Mouse (Mus musculus) inflammation-experienced regulatory T-cells, adult 6 months (primary cell): ENCODE measurements around the gene Idua. TPM values are rescaled to one million over a fixed set of nuclear protein-coding genes. Genes with fewer than 3 reads are reported as not detected.

Experiments used
- ATAC-seq: one replicate; pipeline ENCODE4 v1.8.0; 2017
- polyA plus RNA-seq, 3 experiments: library from polyadenylated mRNA; unstranded; fragments of 100-300 nt; shearing (Covaris generic); gene quantifications; one replicate each; pipeline ENCODE4 v1.2.1; 2017

Gene Idua
- polyA plus RNA-seq, 3 experiments from 2014 or later, result 13.1 to 17.8 (median 13.5) TPM

GRCm38 (mm10) chr5:108689091-108689490 lies 29.0 kb downstream of the Idua start:
- no peak for ATAC-seq

GRCm38 (mm10) chr5:108691152-108691551 lies 31.0 kb downstream of the Idua start:
- ATAC-seq, result no peak

DNA sequence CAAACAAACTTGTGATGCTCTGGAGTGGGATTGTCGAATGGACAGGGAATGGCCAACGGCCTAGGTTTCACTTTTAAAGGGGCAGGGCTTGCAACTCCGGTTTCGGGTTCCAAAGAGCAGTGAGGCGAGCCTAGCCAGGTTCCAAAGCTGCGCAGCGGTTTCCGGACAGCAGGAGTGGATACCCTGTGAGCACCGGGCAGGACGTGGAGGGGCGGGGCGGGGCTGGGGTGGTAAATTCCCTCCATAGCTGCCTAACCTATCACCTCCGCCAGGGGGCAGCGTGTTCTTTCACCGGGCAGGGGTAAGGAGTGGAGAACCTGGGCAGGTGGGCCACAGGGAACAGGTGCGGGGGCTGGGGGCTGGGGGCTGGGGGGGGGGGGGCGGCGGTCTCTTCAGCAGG lies 32.1 kb downstream of the Idua start, which contains the start of gene Fgfrl1:
Gene Fgfrl1, plus strand, starts transcription at position 112 of the 400 bp plus-strand sequence.
- peak; percentile 52 for ATAC-seq

DNA sequence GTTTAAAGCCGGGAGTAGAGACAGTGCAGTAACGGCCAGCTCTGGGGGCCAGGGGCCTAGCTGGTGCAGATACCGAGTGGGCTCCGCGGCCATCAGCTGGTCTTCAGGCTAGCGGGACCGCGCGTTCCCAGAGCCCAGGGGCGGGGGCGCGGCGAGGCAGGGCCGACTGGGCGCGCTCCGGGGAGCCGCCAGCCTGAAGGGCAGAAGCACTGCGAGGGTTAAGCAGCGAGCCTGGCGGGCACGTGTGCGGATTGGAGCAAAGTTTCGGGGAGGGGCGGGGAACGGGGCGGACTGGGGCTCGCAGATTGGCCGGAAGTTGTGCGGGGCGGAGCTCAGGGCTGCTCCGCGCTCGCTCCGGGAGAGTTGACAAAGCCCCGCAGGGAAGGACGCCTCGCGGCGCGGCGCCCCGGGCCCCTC lies 33.7 kb downstream of the Idua start:
- ATAC-seq, result peak; percentile 89

DNA sequence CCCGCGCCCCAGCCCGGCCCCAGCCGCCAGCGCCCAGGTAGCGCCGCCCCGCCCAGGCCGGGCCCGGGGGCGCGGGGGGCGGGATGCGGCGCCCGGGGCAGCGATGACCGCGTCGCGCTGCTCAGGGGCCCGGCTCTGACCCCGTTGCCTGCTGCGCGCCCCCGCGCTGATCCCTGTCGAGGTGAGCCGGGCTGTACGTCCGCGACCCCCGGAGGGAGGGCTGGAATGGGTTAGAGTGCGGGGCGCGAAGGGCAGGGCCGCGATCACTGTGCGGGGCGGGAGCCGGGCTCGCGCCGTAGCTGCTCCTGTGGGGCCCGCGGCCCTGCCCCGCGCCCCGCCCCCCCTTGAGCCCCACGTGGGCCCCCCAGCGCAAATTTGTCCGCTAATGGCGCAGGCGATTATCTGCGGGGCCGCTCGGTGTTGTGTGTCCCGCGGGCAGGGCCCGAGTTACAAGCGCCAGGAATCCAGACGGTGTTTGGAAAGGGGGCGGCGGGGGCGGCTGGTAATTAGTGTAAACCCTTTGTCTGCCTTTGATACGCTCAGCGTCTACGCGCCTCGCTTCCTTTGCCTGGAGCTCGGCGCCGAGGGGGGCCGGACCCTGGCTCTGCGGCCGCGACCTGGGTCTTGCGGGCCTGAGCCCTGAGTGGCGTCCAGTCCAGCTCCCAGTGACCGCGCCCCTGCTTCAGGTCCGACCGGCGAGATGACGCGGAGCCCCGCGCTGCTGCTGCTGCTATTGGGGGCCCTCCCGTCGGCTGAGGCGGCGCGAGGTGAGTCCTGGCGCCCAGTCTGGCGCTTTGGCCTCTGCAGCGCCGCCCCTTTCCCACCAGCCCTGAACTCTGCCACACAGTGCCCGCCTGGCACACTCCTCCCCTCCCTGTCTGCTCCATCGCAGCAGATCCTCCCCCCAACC lies 34.5 kb downstream of the Idua start:
- ATAC-seq, result no peak

- no peak for ATAC-seq
These were observed 35.7 kb downstream of the Idua start for GRCm38 (mm10) chr5:108695861-108696260.

GRCm38 (mm10) chr5:108696542-108696941 lies 36.4 kb downstream of the Idua start:
- no peak for ATAC-seq

DNA sequence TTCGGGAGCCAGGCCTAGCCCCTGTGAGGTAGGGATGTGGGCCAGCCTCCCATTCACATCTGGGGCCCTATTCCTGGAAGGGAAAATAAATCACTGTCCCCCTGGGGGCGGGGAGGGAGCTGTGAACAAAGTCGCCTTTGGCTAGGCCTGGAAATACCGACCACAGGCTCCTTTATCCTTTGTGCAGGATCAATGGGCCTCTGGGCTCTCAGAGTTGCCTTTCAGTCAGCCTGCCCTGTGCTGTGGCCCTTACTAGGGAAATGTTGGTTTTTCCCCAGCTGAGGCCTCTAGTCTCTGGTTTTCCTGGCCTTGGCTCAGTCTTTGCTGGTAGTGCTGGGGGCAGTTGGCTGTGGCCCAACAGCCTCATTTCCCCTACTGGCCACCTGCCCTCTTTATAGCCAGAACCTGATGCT lies 37.2 kb downstream of the Idua start:
- ATAC-seq, result no peak

- ATAC-seq, result no peak
These were observed 40.2 kb downstream of the Idua start for GRCm38 (mm10) chr5:108700346-108700745.

DNA sequence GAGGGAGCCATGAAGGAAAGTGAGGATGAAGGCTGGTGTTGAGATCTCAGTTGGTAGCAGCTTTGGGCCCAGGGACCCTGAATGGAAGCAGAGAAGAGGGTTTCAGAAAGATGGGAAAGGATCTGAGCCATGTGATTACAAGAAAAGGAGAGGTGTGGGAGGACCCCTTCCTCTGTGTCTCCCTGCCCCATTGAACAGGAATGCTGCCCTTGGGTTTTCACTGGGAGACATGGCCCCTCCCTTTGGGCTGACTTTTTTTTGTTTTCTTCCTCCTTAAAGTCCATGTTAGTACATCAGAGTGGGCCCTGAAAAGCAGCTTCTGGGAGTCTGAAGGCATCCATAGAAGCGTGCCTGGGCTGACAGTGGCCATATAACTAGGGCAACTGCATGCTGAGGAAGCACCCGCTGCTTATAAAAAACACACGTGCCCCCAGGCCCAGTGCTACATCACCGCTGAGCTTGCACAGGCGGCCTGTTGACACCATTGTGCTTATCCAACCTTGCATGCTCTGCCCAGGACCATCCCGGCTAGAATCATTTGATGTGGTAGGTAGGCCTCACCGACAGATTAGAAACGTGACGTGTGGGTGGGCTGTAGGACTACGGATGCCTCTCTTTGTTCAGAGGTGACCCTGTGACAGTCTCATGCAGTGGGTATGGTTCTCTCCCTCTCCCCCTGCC lies 41.4 kb downstream of the Idua start:
- no peak for ATAC-seq

DNA sequence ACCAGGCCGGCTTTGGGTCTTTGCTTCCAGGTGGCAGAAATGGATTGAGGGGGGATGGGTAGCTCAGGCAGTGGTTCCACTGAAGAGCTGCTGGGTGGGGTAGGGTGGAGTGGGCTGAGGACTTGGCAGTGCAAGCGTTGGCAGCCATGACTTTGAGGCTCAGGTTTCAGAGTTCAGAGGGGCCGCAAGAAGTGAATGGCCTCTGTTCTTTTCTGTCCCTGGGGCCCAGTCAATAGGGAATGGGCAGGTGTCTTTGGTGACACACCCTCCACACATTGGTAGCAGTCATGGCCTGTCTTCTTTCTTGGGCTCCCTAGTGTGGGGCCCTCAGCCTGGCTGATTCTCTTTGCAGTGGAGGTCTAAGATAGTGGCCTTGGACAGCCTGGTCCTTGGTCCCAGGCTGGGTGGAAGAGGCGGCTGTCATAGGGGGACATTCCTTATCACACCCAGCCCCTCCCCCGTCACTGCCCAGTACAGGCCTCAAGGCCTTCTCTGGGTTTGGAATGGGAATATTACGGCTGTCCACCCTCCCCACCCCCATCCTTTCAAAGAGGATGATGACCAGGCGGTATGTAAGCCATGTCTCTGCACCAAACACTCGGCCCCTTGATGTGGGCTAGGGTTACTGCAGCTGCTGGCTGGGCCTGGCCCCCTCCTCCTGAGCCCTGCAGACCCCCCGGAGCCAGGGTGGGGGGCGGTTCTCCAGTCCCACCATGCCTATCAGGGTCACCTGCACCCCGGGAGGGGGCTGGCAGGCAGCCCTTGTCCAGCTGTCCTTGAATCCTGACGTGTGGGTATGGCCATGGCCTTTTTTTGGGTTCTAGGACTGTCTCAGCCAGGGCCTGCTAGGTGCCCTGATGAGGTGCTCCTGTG lies 43.9 kb downstream of the Idua start:
- no peak for ATAC-seq

DNA sequence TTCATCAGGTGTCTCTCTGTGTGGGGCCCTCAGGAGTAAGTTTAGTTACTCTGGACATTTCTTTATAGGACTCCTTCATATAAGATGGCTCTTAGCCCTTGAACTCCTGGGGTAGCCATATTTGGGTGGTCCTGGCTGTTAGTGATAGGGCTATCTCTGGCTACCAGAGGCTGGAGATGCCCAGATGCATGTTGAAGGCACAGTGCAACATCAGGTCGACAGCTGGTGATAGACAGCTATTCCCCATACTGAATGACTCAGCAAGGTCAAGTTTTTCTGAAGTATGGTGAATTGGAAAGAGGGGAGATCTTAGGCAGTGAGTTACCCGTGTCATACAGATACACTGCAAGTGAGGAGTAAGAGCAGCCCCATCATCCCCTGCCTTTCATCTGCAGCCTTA lies 47.6 kb downstream of the Idua start:
- ATAC-seq, result no peak

GRCm38 (mm10) chr5:108708419-108708818 lies 48.3 kb downstream of the Idua start:
- no peak for ATAC-seq

- no peak for ATAC-seq
These were observed 49.0 kb downstream of the Idua start for GRCm38 (mm10) chr5:108708981-108709731.

GRCm38 (mm10) chr5:108711968-108712367 lies 51.8 kb downstream of the Idua start:
- no peak for ATAC-seq

DNA sequence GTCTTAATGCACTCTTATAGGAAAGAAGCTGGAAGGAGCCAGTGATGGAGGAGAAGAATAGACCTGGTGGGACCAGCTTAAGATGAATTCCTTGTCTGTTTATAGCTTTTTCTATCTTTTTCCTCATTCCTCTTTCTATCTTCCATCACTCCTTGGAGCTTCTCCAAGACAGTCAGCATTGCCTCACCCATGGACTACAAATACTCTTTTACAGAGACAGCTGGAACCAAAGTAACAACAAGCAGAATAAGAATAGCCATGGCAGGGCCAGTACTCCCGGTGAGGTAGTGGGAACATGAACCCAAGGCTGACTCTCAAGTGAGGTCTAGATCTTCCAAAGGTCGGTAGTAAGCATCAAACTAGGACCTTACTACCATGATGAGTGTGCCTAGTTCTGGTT lies 53.0 kb downstream of the Idua start:
- ATAC-seq, result no peak

DNA sequence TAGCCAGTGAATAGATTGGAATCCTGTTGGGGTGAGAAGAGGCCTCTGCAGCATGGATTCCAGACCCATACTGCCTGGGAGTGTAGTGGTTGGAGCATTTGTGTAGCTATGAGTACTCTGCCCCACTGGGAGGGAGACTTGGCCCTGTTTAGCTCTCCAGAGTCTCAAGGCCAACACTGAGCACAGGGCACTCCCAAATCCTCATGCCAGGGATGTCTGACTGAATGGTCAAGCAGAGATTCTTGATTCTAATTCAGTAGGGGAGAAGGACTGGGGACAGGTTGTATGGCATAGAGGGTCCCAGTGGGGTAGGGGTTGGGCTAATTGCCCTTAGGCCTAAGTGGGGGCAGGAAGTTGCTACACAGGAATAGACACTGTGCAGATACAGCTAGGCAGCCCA lies 53.6 kb downstream of the Idua start:
- no peak for ATAC-seq

- ATAC-seq, result no peak
These were observed 54.0 kb downstream of the Idua start for GRCm38 (mm10) chr5:108714149-108714548.

DNA sequence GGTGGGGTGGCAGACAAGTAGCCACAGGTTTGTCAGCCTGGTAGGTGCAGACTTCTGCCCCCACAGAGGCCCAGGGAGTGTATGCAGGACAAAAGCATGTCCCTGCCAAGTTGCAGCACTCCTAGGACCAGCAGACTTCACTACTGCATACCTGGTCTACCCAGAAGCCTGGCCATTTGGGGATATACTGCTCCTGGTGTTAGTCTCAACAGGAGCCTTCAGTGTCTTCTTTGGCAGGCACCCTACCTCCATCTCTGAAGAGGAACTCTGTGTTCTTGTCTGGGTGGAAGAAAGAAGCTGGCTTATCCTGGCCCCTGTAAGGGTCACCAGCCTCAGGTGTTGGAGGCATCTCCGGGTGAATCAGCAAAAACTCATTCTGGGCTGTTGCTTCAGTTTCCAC lies 55.8 kb downstream of the Idua start:
- ATAC-seq, result no peak

GRCm38 (mm10) chr5:108718051-108718450 lies 57.9 kb downstream of the Idua start:
- ATAC-seq, result no peak

GRCm38 (mm10) chr5:108719761-108720160 lies 59.6 kb downstream of the Idua start:
- ATAC-seq, result no peak

DNA sequence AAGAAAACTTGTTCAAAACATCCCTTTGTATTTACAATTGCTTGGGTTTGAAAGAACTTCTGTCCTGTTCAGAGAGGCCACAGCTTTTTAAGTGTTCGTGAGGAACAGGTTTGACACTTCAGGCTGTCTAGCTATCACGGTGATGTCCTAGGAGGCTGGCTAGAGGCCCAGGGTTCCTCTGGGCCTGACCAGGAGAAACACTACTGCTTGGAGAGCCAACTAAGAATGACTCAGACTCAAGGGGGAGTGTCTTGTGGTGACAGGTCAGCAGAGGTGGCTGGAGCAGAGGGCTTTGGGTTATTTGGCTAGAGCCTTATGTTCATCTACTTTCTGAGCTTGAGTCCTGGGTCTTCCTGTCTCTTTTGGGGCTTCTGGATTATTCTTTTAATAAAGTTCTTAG lies 63.9 kb downstream of the Idua start:
- ATAC-seq, result no peak
